Mouse (Mus musculus) forebrain, embryonic 10.5 days (tissue): Measurements from ENCODE around the gene Gm8247. TPM values are rescaled to one million over a fixed set of nuclear protein-coding genes. Genes with fewer than 3 reads are reported as not detected.
"Not testable (repeated sequence)": the region's sequence is repeated elsewhere in the genome, so short reads cannot be mapped to it uniquely, and the experiment has no call there.

Experiments used
- DNase-seq: peaks from one replicate; pipeline ENCODE4 v3.0.0-alpha.2; 2017; ENCODE audit warnings: low spot score; ENCODE audit errors: extremely low spot score
- H3K27ac ChIP-seq: fragments of 300-500 bp; sonication (generic); 2 replicates; pipeline ENCODE4 v1.5.1; 2016; ENCODE audit warnings: mild to moderate bottlenecking
- H3K27me3 ChIP-seq: fragments of 300-500 bp; sonication (generic); 2 replicates; pipeline ENCODE4 v1.6.1; 2016; ENCODE audit warnings: mild to moderate bottlenecking; ENCODE audit not compliant: poor library complexity, severe bottlenecking
- H3K36me3 ChIP-seq: fragments of 300-500 bp; sonication (generic); replicated peaks from 2 replicates; pipeline ENCODE4 v1.6.1; 2016; ENCODE audit warnings: mild to moderate bottlenecking, moderate library complexity
- H3K4me1 ChIP-seq: fragments of 300-500 bp; sonication (generic); 2 replicates; pipeline ENCODE4 v1.6.1; 2016
- H3K4me3 ChIP-seq: fragments of 300-500 bp; sonication (generic); 2 replicates; pipeline ENCODE4 v1.5.1; 2016; ENCODE audit warnings: mild to moderate bottlenecking, moderate library complexity
- H3K9me3 ChIP-seq: fragments of 300-500 bp; sonication (generic); 2 replicates; pipeline ENCODE4 v1.6.1; 2016; ENCODE audit warnings: mild to moderate bottlenecking, moderate library complexity
- WGBS: fragments of 180-500 bp; shearing (Covaris S2); methylation state at CpG from one replicate; pipeline ENCODE4 v1.1.7; 2016; 5-methylcytosine and 5-hydroxymethylcytosine counted together
- polyA plus RNA-seq: library from polyadenylated mRNA; unstranded; fragments of >200 nt; fragmentation: Nextera tagmentation; extraction: Ambion mirVana; gene quantifications from 2 replicates; pipeline ENCODE4 v1.2.1, GENCODE M21; 2016

Gm8247 gene
- not detected in 2 replicates for polyA plus RNA-seq

DNA sequence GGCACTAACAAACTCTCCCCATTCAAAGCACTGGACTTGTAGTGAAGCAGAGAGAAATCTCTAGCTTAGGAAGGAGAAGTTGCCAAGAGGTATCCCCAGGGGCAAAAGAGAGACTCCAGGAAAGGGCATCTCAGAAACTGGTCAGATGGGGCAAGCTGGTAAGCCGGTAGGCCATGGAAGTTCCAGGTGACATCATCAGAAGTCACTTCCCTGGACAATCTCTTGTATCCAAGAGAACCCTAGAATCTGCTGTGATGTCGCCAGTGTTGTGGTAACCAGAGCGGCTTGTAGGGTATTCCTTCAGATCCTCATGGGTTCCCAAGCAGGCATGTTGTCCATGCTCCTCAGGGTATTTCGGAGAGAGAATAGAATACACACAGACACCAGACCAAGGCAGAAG lies at the start of gene Gm8247:
TSS of gene Gm8247 (plus strand) at position 301 of the 400 bp plus-strand sequence.
- not testable (repeated sequence) for H3K27ac ChIP-seq, H3K4me3 ChIP-seq, H3K9me3 ChIP-seq, H3K27me3 ChIP-seq, H3K36me3 ChIP-seq, DNase-seq, H3K4me1 ChIP-seq
- 89% methylated on average over 4 of the region's 4 CpGs for WGBS

DNA sequence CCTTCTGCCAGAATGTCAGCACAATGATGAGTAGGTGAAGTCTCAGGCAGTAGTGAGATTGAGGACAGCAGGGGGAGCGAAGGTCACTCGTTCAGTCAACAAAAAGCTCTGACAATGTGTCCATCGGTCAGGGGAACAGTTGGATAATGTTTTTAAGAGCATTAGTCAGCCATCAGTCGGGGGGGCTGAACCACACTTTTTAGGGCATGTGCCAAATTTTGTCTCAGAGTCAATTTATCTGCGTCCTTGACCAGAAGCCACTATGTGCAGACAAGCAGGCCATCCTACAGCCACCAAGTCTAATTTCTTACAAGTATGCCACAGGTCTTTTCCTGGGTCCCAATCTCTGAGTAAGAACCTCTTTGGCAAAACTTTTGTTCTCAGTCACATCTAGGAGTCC lies 35.0 kb upstream of the Gm8247 start:
- H3K36me3 ChIP-seq, H3K27me3 ChIP-seq, H3K4me1 ChIP-seq, H3K9me3 ChIP-seq, H3K4me3 ChIP-seq, H3K27ac ChIP-seq, DNase-seq: not testable (repeated sequence)
- 96% methylated on average over 4 of the region's 5 CpGs for WGBS

DNA sequence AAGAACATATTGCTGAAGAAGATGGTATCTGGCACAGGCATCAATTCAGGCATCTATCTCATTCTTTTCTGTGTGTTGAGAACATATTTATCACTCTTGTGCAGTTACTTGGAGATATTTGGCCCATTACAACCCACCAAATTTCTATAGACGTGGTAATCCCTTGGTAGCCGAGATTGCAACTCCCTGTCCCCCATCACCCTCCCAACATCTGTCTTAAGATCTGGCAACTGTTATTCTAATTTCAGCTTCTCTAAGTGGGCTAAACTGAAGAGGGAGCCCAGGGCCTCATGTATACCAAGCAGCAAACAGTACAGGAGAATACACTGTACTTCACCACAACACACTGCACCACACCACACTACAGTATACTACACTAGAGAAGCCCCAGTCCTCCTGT lies 8.8 kb downstream of the Gm8247 start:
- 90% methylated on average over 2 of the region's 2 CpGs for WGBS
- not testable (repeated sequence) for H3K4me1 ChIP-seq, H3K27me3 ChIP-seq, H3K4me3 ChIP-seq, DNase-seq, H3K36me3 ChIP-seq, H3K9me3 ChIP-seq, H3K27ac ChIP-seq

DNA sequence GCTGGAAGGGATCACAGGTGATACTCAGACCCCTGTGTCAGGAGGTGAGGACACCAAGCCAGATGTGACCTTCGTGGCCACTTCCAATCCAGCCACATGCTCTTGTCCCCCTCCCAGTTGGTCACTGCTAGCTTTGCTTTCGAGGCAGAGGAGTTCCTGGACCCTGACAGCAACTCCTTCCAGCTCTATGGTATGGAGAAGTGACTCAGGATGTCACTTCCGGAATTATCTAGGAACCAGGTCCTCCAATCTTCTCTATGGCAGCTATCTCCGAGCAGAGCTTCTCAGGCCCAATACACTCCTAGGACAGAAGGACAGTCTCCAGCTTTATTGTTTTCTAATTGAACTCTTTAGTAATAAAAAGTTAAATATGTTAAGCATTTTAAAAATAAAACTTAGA lies 44.8 kb downstream of the Gm8247 start, which contains the start of gene Gm5624:
TSS of gene Gm5624 (minus strand) at position 202 of the 400 bp plus-strand sequence.
- not testable (repeated sequence) for H3K27me3 ChIP-seq, H3K4me3 ChIP-seq, DNase-seq, H3K9me3 ChIP-seq, H3K27ac ChIP-seq, H3K4me1 ChIP-seq, H3K36me3 ChIP-seq
- 80% methylated on average over 4 of the region's 4 CpGs for WGBS

Other genes starting within 250 kb of the Gm8247 start
- gene Gm5930, start 244.6 kb upstream of the Gm8247 start, polyA plus RNA-seq, result not detected in 2 replicates
- gene Gm8229, start 217.8 kb upstream of the Gm8247 start, polyA plus RNA-seq, result not detected in 2 replicates
- gene Gm3371, start 172.5 kb upstream of the Gm8247 start, polyA plus RNA-seq, result not detected in 2 replicates
- not detected in 2 replicates for gene Gm8232, start 149.5 kb upstream of the Gm8247 start, polyA plus RNA-seq
- not detected in 2 replicates for gene BC061237, start 90.7 kb upstream of the Gm8247 start, polyA plus RNA-seq
- not detected in 2 replicates for gene Gm17093, start 64.9 kb upstream of the Gm8247 start, polyA plus RNA-seq
- gene Gm5624, start 44.8 kb downstream of the Gm8247 start, polyA plus RNA-seq, result not detected in 2 replicates
- gene Gm8257, start 123.3 kb downstream of the Gm8247 start, polyA plus RNA-seq, result not detected in 2 replicates
- gene Gm8267, start 167.2 kb downstream of the Gm8247 start, polyA plus RNA-seq, result not detected in 2 replicates